Mouse (Mus musculus) stomach, postnatal 0 days (tissue): ENCODE results near the gene Gbf1.

Experiments used
- CTCF ChIP-seq: IDR thresholded peaks from 2 replicates; pipeline ENCODE4 v1.5.1; 2016; ENCODE audit warnings: antibody characterized with exemption, low read depth, mild to moderate bottlenecking, moderate library complexity
- EP300 ChIP-seq: optimal IDR thresholded peaks from 2 replicates; pipeline ENCODE3; 2016; ENCODE audit warnings: antibody characterized with exemption

DNA sequence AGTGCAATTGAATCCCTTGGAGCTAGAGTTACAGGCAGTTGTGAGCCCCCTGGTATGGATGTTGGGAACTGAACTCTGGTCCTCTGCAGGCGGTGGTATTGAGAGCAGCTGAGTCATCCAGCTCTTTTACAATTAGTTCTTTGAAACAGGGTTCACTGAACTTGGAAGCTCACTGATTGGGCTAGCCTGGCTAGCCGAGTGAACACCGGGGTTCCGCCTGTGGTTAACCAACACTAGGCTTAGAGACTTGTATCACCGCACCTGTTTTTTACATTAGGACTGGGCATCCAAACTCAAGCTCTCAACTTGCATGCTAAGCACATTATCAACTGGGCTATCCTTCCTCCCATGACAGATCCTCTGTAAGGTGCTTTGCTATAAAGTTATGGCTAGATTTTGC is 46.6 kb downstream of the Gbf1 start:
- TF ChIP-seq EP300 = no peak
- no peak for TF ChIP-seq CTCF
